Mouse (Mus musculus) liver, adult 2 months (tissue): ENCODE results near the gene Itgb2l.

Source experiments
- CTCF ChIP-seq: fragments of 200-500 bp; IDR thresholded peaks from 2 replicates; pipeline ENCODE4 v1.5.1; 2011; ENCODE audit warnings: low read depth, low read length, control low read depth
- POLR2A ChIP-seq: fragments of 200-500 bp; IDR thresholded peaks from 2 replicates; pipeline ENCODE4 v1.6.1; 2011; ENCODE audit warnings: low read length, control low read depth; ENCODE audit not compliant: insufficient read depth; ENCODE audit errors: extremely low read depth

- TF ChIP-seq CTCF (no peak), POLR2A (no peak)
Observed at GRCm38 (mm10) chr16:96472361-96472760, 28.9 kb upstream of the Itgb2l start.
